In the genomic region with DNA sequence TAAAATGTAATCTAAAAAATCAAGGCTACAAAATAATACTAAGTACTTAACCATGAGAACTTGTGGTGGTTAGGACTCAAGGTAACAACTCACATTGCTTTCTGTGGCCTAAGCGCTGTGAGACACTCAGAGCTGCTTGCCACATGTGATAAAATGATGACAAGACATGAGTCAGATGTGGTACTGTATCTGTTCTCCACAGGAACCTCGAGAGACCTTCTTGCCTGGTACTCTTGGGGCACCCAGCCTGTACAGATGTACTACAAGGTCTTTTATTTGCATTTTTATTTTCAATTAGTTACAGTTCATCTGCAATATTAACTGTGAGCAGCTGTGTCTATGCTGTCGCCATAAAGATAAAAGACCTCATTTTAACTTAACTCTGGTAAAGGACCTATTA, we compare ENCODE assay signal across 23 mouse cellular contexts.
DNase-seq lines count a peak whose midpoint lies in the region; ATAC-seq and TF ChIP-seq lines count a peak whose summit lies in the region.
"Had no signal": no experiment of that assay in that cellular context is flagged by ENCODE, and none has a peak within 500 bp of the region (broad histone marks: within the 10 kb centered on the region; RNA-seq: fewer than 3 reads in every experiment).

No protein-coding gene starts in this region.

- DNase-seq in adrenal gland, adult 2 months: peak; percentile 3
- DNase-seq in adrenal gland, postnatal 10 days: no peak
- DNase-seq in hindbrain, postnatal 0 days (ENCODE audit: low spot score): no peak
- DNase-seq in neural tube, embryonic 10.5 days (ENCODE audit: extremely low spot score, low spot score): no peak
- no peak for DNase-seq in cerebellum, adult 9-11 months
- DNase-seq: cerebellum, adult 11-12 months; cerebellum, adult 8-10 months; cerebellum, postnatal 14 days; gastrocnemius, postnatal 10 days; gastrocnemius, postnatal 36 days; heart, adult 2 months; heart, postnatal 14 days; heart, postnatal 4 days had no signal

- WGBS in hindbrain, embryonic 13.5 days: 61% methylated on average over 3 of the region's 3 CpGs
- WGBS in hindbrain, postnatal 0 days: 64% methylated on average over 3 of the region's 3 CpGs
- WGBS in neural tube, embryonic 14.5 days: 47% methylated on average over 3 of the region's 3 CpGs

- no peaks in the 10 kb centered on the region for H3K36me3 ChIP-seq in hindbrain, embryonic 13.5 days
- H3K36me3 ChIP-seq in hindbrain, postnatal 0 days (ENCODE audit: insufficient read depth, low read length): no peaks in the 10 kb centered on the region
- no peaks in the 10 kb centered on the region for H3K36me3 ChIP-seq in neural tube, embryonic 14.5 days (ENCODE audit: control insufficient read depth, insufficient read depth, low read length)
- H3K36me3 ChIP-seq: forebrain, embryonic 10.5 days; heart, embryonic 10.5 days; heart, embryonic 13.5 days had no signal

- no peak overlapping the region for H3K9ac ChIP-seq in hindbrain, embryonic 13.5 days
- no peak overlapping the region for H3K9ac ChIP-seq in hindbrain, postnatal 0 days (replicated peaks; ENCODE audit: low read length)
- no peak overlapping the region for H3K9ac ChIP-seq in neural tube, embryonic 14.5 days (replicated peaks; ENCODE audit: low read depth, low read length)
- H3K9ac ChIP-seq: forebrain, embryonic 13.5 days; heart, embryonic 13.5 days; hindbrain, embryonic 14.5 days had no signal

- no peak overlapping the region for H3K4me2 ChIP-seq in hindbrain, embryonic 13.5 days
- H3K4me2 ChIP-seq in hindbrain, postnatal 0 days (ENCODE audit: low read depth, low read length): no peak overlapping the region
- H3K4me2 ChIP-seq in neural tube, embryonic 14.5 days (ENCODE audit: low read depth, low read length): no peak overlapping the region
- H3K4me2 ChIP-seq: forebrain, embryonic 13.5 days; heart, embryonic 13.5 days; hindbrain, embryonic 14.5 days had no signal

- H3K4me1 ChIP-seq in hindbrain, embryonic 13.5 days (replicated peaks): no peaks in the 10 kb centered on the region
- H3K4me1 ChIP-seq in hindbrain, postnatal 0 days (ENCODE audit: insufficient read depth, low read length): no peaks in the 10 kb centered on the region
- H3K4me1 ChIP-seq in neural tube, embryonic 14.5 days (ENCODE audit: control insufficient read depth, insufficient read depth, low read length): no peaks in the 10 kb centered on the region
- H3K4me1 ChIP-seq: forebrain, embryonic 10.5 days; forebrain, embryonic 13.5 days; heart, embryonic 10.5 days; heart, embryonic 13.5 days had no signal

- no peaks in the 10 kb centered on the region for H3K9me3 ChIP-seq in hindbrain, embryonic 13.5 days
- no peaks in the 10 kb centered on the region for H3K9me3 ChIP-seq in hindbrain, postnatal 0 days (ENCODE audit: low read length)
- no peaks in the 10 kb centered on the region for H3K9me3 ChIP-seq in neural tube, embryonic 14.5 days (ENCODE audit: control insufficient read depth, low read length)
- H3K9me3 ChIP-seq: forebrain, embryonic 10.5 days; forebrain, embryonic 13.5 days; heart, embryonic 10.5 days; heart, embryonic 13.5 days had no signal

- no peaks in the 10 kb centered on the region for H3K27me3 ChIP-seq in hindbrain, embryonic 13.5 days
- no peaks in the 10 kb centered on the region for H3K27me3 ChIP-seq in hindbrain, postnatal 0 days (ENCODE audit: insufficient read depth, low read length)
- H3K27me3 ChIP-seq in neural tube, embryonic 14.5 days (ENCODE audit: control insufficient read depth, insufficient read depth, low read length): no peaks in the 10 kb centered on the region
- H3K27me3 ChIP-seq: forebrain, embryonic 13.5 days; heart, embryonic 13.5 days had no signal

- H3K27ac ChIP-seq in hindbrain, embryonic 13.5 days: no peak overlapping the region
- no peak overlapping the region for H3K27ac ChIP-seq in hindbrain, postnatal 0 days
- H3K27ac ChIP-seq in neural tube, embryonic 14.5 days (ENCODE audit: low read depth, low read length): no peak overlapping the region
- H3K27ac ChIP-seq: forebrain, embryonic 10.5 days; forebrain, embryonic 13.5 days; heart, adult 2 months; heart, embryonic 10.5 days; heart, embryonic 13.5 days; hindbrain, embryonic 14.5 days had no signal

- no peak overlapping the region for H3K4me3 ChIP-seq in hindbrain, embryonic 13.5 days
- H3K4me3 ChIP-seq in hindbrain, postnatal 0 days (ENCODE audit: low read length): no peak overlapping the region
- no peak overlapping the region for H3K4me3 ChIP-seq in neural tube, embryonic 14.5 days (ENCODE audit: low read depth, low read length)
- H3K4me3 ChIP-seq: forebrain, embryonic 10.5 days; forebrain, embryonic 13.5 days; heart, adult 2 months; heart, embryonic 10.5 days; heart, embryonic 13.5 days had no signal

- ATAC-seq in hindbrain, embryonic 13.5 days (ENCODE audit: low FRiP score): 0 out of 2 replicates have a peak, but pooled peaks have one; percentile 43
- ATAC-seq in hindbrain, postnatal 0 days: no peak
- ATAC-seq in neural tube, embryonic 14.5 days (ENCODE audit: low read depth): peak; percentile 69; the same call in 1 of the 2 replicates
- ATAC-seq: activated CD4-positive, CD25-positive, alpha-beta regulatory T cell, adult 4 months; forebrain, embryonic 13.5 days; forebrain, embryonic 16.5 days; intestine, postnatal 0 days had no signal

- TF ChIP-seq CTCF in hindbrain, postnatal 0 days (IDR thresholded peaks at IDR 0.05; ENCODE audit: low read depth): no peak
